Mouse (Mus musculus): ENCODE data around the gene Lrrfip1. TPM values are rescaled to one million over a fixed set of nuclear protein-coding genes. Genes with fewer than 3 reads are reported as not detected.

Gene Lrrfip1
- total and polyA plus RNA-seq, 2 experiments from 2014 or later, result 120 to 168 TPM

DNA sequence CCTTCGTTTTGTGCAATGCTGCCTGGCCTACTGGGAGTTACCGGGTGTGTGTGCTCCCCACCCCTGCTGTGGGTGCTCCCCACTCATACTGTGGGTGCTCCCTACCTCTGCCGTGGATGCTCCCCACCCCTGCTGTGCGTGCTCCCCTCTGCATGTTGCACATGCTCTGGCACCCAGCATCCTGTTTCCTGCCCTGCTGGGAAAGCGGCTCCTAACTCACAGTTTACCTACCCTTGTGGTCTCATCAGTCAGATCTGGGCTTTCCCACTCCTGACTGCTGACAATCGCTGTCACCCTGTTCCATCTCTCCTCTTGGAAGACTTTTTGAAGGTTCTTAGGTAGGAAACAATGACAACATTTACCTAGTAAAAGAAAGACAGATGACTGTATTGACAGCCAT, 91.9 kb downstream of the Lrrfip1 start:
- ATAC-seq (ENCODE audit: insufficient read depth, low read depth) (no peak), DNase-seq (ENCODE audit: low spot score) (no peak)
- no peak overlapping the region for H3K4me2 ChIP-seq (ENCODE audit: low read depth, low read length)
- TF ChIP-seq CTCF (IDR thresholded peaks at IDR 0.05; ENCODE audit: low read depth) (no peak), EP300 (IDR thresholded peaks at IDR 0.05; ENCODE audit: low read depth) (no peak)
- no peak overlapping the region for H3K4me3 ChIP-seq (ENCODE audit: low read depth, low read length)
- peaks cover 42% of the 10 kb centered on the region for H3K4me1 ChIP-seq (ENCODE audit: control insufficient read depth, insufficient read depth)
- H3K36me3 ChIP-seq (replicated peaks; ENCODE audit: control insufficient read depth, insufficient read depth, low read length), result peaks cover 54% of the 10 kb centered on the region
- H3K27me3 ChIP-seq (ENCODE audit: control insufficient read depth, insufficient read depth, low read length), result no peaks in the 10 kb centered on the region
- H3K9me3 ChIP-seq (replicated peaks; ENCODE audit: control insufficient read depth, low read length), result no peaks in the 10 kb centered on the region
- no peak overlapping the region for H3K27ac ChIP-seq (ENCODE audit: low read depth)
- no peak overlapping the region for H3K9ac ChIP-seq (replicated peaks; ENCODE audit: low read depth, low read length)
- WGBS, result 68% methylated on average over 6 of the region's 6 CpGs

DNA sequence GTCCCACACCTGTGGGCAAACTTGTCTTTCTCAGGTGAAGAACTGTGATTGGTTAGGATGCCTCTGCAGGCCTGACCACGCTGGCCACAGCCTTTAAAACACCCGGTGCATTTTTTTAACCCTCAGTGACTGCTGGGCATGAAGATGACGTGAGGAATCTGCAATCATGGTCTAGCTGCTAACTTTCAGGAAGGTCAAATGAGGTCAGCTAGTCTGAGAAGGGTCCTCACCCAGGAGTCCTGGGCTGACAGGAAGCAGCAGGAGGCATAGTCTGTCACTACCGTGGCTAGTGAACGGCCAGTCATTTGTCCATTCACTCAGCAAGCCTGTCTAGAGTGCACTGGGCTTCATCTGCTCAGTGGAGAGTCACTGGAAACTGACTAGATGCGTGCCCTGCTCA, 93.9 kb downstream of the Lrrfip1 start:
- DNase-seq (ENCODE audit: low spot score) (no peak), ATAC-seq (ENCODE audit: insufficient read depth, low read depth) (no peak)
- H3K4me3 ChIP-seq (ENCODE audit: low read depth, low read length), result no peak overlapping the region
- no peaks in the 10 kb centered on the region for H3K27me3 ChIP-seq (ENCODE audit: control insufficient read depth, insufficient read depth, low read length)
- no peak overlapping the region for H3K9ac ChIP-seq (replicated peaks; ENCODE audit: low read depth, low read length)
- H3K4me2 ChIP-seq (ENCODE audit: low read depth, low read length), result no peak overlapping the region
- 40% methylated on average over 6 of the region's 6 CpGs for WGBS
- H3K27ac ChIP-seq (ENCODE audit: low read depth), result no peak overlapping the region
- TF ChIP-seq CTCF (IDR thresholded peaks at IDR 0.05; ENCODE audit: low read depth) (no peak), EP300 (IDR thresholded peaks at IDR 0.05; ENCODE audit: low read depth) (no peak)
- H3K9me3 ChIP-seq (replicated peaks; ENCODE audit: control insufficient read depth, low read length), result no peaks in the 10 kb centered on the region
- H3K4me1 ChIP-seq (ENCODE audit: control insufficient read depth, insufficient read depth), result peaks cover 32% of the 10 kb centered on the region
- peaks cover 70% of the 10 kb centered on the region for H3K36me3 ChIP-seq (replicated peaks; ENCODE audit: control insufficient read depth, insufficient read depth, low read length)

DNA sequence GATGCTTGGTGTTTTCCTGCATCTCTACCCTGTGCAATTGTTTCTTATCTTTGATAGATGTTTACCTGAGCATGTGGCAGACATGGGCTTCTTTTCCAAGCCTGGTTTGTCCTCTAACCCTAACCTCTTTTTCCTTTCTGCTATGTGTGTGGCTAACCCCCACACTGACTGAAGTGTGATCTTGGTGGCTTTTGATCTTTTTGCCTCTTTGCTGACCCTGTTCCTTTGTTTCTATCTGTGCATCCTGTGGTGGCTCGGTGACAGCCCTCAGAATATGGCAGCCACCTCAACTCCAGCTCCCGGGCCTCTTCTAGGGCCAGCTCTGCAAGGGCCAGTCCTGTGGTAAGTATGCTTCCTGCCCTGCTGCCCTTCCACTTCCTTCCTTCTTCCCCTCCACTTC, 94.8 kb downstream of the Lrrfip1 start:
- H3K9me3 ChIP-seq (replicated peaks; ENCODE audit: control insufficient read depth, low read length), result no peaks in the 10 kb centered on the region
- WGBS, result 38% methylated on average over 2 of the region's 2 CpGs
- TF ChIP-seq CTCF (IDR thresholded peaks at IDR 0.05; ENCODE audit: low read depth), result no peak
- no peak for TF ChIP-seq EP300 (IDR thresholded peaks at IDR 0.05; ENCODE audit: low read depth)
- peaks cover 68% of the 10 kb centered on the region for H3K36me3 ChIP-seq (replicated peaks; ENCODE audit: control insufficient read depth, insufficient read depth, low read length)
- H3K9ac ChIP-seq (replicated peaks; ENCODE audit: low read depth, low read length), result no peak overlapping the region
- no peak overlapping the region for H3K4me2 ChIP-seq (ENCODE audit: low read depth, low read length)
- no peak overlapping the region for H3K27ac ChIP-seq (ENCODE audit: low read depth)
- no peaks in the 10 kb centered on the region for H3K27me3 ChIP-seq (ENCODE audit: control insufficient read depth, insufficient read depth, low read length)
- ATAC-seq (ENCODE audit: insufficient read depth, low read depth) (no peak), DNase-seq (ENCODE audit: low spot score) (no peak)
- no peak overlapping the region for H3K4me3 ChIP-seq (ENCODE audit: low read depth, low read length)
- peaks cover 35% of the 10 kb centered on the region for H3K4me1 ChIP-seq (ENCODE audit: control insufficient read depth, insufficient read depth)

DNA sequence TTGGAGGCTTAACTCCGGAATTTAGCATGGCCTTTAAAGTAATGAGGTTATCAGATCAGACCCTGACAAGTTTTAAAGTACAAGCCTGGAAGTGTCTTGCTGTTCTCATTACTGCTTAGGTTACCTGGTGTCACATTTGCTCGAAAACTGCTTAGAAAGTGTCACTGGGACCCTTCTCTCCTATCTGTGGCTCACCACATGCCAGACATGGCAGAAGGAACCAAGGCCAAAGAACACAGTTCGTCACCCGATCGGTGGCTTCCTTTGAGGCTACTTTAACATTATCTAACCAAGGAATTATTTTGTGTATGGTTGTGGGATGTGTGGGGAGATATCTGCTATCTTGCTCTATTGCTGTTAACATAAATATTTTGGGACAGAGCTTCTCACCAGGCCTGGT, 95.5 kb downstream of the Lrrfip1 start:
- peaks cover 61% of the 10 kb centered on the region for H3K36me3 ChIP-seq (replicated peaks; ENCODE audit: control insufficient read depth, insufficient read depth, low read length)

DNA sequence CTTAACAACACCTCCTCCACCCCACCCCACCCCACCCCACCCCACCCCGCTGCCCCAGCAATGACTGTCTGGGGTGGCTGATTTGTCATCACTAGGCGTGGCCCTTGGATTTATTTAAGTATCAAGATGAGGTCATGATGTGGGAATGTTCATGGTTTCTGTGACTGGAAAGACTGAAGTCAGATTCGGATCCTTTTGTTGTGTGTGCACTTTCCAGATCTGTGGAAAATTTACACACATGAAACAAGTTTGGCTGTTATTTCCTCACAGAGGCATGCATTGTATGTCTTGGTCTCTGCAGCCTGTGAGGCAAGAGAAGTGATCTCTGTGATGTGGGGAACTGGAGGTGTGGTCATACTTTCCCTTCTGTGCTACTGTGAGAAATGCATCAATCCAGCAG, 96.7 kb downstream of the Lrrfip1 start:
- TF ChIP-seq CTCF (IDR thresholded peaks at IDR 0.05; ENCODE audit: low read depth) (no peak), EP300 (IDR thresholded peaks at IDR 0.05; ENCODE audit: low read depth) (no peak)
- H3K4me2 ChIP-seq (ENCODE audit: low read depth, low read length), result no peak overlapping the region
- H3K4me1 ChIP-seq (ENCODE audit: control insufficient read depth, insufficient read depth), result peaks cover 38% of the 10 kb centered on the region
- DNase-seq (ENCODE audit: low spot score) (no peak), ATAC-seq (ENCODE audit: insufficient read depth, low read depth) (no peak)
- peaks cover 50% of the 10 kb centered on the region for H3K36me3 ChIP-seq (replicated peaks; ENCODE audit: control insufficient read depth, insufficient read depth, low read length)
- 22% methylated on average over 3 of the region's 3 CpGs for WGBS
- peak overlapping the region; percentile 71 for H3K27ac ChIP-seq (ENCODE audit: low read depth)
- H3K9me3 ChIP-seq (replicated peaks; ENCODE audit: control insufficient read depth, low read length), result no peaks in the 10 kb centered on the region
- no peak overlapping the region for H3K9ac ChIP-seq (replicated peaks; ENCODE audit: low read depth, low read length)
- H3K4me3 ChIP-seq (ENCODE audit: low read depth, low read length), result no peak overlapping the region
- H3K27me3 ChIP-seq (ENCODE audit: control insufficient read depth, insufficient read depth, low read length), result no peaks in the 10 kb centered on the region

More for the DNA sequence above, 95.5 kb downstream of the Lrrfip1 start:
- TF ChIP-seq EP300 (IDR thresholded peaks at IDR 0.05; ENCODE audit: low read depth) (no peak), CTCF (IDR thresholded peaks at IDR 0.05; ENCODE audit: low read depth) (no peak)
- Histone ChIP-seq H3K27ac (ENCODE audit: low read depth) (peak overlapping the region; percentile 36; the same call in 1 of the 2 replicates), H3K9ac (replicated peaks; ENCODE audit: low read depth, low read length) (no peak overlapping the region), H3K9me3 (replicated peaks; ENCODE audit: control insufficient read depth, low read length) (no peaks in the 10 kb centered on the region), H3K27me3 (ENCODE audit: control insufficient read depth, insufficient read depth, low read length) (no peaks in the 10 kb centered on the region), H3K4me1 (ENCODE audit: control insufficient read depth, insufficient read depth) (peaks cover 38% of the 10 kb centered on the region), H3K4me3 (ENCODE audit: low read depth, low read length) (no peak overlapping the region), H3K4me2 (ENCODE audit: low read depth, low read length) (no peak overlapping the region)
- ATAC-seq (ENCODE audit: insufficient read depth, low read depth), result no peak
- no peak for DNase-seq (ENCODE audit: low spot score)
- WGBS, result 47% methylated on average over 5 of the region's 5 CpGs

DNA sequence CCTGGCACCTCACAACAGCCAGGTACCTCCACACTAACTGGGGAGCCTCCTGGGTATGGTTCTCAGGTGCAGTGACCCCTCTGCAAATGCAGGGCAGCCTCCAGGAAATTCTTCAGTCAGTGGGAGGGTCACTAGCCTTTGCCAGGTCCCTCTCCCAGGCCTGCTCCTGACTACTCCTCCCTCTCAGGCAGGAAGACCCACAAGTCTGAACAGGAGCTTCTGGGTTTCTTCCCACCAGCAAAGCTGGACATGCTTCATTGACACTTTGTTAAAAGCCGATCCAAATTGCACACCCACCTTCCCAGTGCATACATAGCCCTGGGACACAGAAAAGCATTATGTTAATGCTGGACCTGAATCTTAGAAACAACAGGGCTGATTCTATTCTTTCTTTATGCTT, 97.3 kb downstream of the Lrrfip1 start:
- Histone ChIP-seq H3K4me1 (ENCODE audit: control insufficient read depth, insufficient read depth) (peaks cover 38% of the 10 kb centered on the region), H3K9ac (replicated peaks; ENCODE audit: low read depth, low read length) (no peak overlapping the region), H3K36me3 (replicated peaks; ENCODE audit: control insufficient read depth, insufficient read depth, low read length) (peaks cover 50% of the 10 kb centered on the region), H3K27me3 (ENCODE audit: control insufficient read depth, insufficient read depth, low read length) (no peaks in the 10 kb centered on the region), H3K4me2 (ENCODE audit: low read depth, low read length) (no peak overlapping the region), H3K9me3 (replicated peaks; ENCODE audit: control insufficient read depth, low read length) (no peaks in the 10 kb centered on the region), H3K4me3 (ENCODE audit: low read depth, low read length) (no peak overlapping the region), H3K27ac (ENCODE audit: low read depth) (peak overlapping the region; percentile 71)
- WGBS, result 55% methylated on average over 1 of the region's 1 CpGs
- DNase-seq (ENCODE audit: low spot score), result no peak
- ATAC-seq (ENCODE audit: insufficient read depth, low read depth), result no peak
- TF ChIP-seq EP300 (IDR thresholded peaks at IDR 0.05; ENCODE audit: low read depth) (no peak), CTCF (IDR thresholded peaks at IDR 0.05; ENCODE audit: low read depth) (no peak)
